Mouse (Mus musculus): Measurements from ENCODE around the gene Soga1.

GRCm38 (mm10) chr2:157127370-157127769 lies 48.3 kb upstream of the Soga1 start:
- TF ChIP-seq CTCF (IDR thresholded peaks at IDR 0.05; ENCODE audit: low read depth) (no peak), EP300 (IDR thresholded peaks at IDR 0.05; ENCODE audit: low read depth) (no peak)

Measured in liver, embryonic 14.5 days (tissue).